Mouse (Mus musculus) cerebellum, adult 11-12 months (tissue): ENCODE measurements at regions not wholly inside any gene's neighbourhood (a gene's known extent, or its start where the extent isn't known, plus 50 kb on each side); places are given as distances from the start of the nearest gene placed in this dataset.

ENCODE experiments used
- DNase-seq: peaks from one replicate; pipeline ENCODE4 v3.0.0; 2022

GRCm38 (mm10) chr3:127966214-127966613, 70.1 kb upstream of the Fam241a start:
- DNase-seq, result no peak

DNA sequence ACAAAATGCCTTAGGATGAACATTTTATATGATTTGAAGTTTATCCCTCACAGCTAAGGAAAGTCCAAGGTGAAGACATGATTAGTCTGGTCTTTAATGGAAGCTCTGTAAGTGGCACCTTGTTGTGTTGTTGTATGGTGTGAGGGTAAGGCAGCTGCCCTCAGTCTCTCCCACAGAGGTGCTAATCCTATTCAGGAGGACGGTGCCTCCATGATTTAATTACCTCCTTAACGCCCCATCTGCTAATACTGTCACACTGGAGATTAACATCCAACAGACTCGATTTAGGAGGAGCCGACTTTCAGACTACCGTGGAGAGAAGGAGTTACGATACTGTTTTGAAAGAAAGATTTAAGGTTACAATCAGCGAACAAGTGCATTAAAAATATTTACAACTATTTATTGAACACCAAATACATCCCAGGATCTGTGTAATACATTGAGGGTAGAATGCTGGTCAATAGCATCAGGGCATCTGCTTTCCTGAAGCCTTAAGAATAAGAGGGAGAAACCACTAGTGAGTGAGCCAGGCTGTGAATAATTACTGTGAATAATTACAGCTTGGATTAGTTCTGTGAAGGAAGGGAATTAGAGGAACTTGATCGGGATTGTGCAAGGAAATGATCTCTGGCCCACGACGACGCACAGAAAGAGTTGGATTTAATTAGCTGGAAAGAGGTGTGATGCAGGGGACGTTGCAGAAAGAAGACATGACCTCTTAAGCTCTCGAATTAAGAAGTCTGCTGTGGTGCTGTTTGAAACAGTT, 63.0 kb upstream of the Fam241a start:
- DNase-seq, result no peak

GRCm38 (mm10) chr3:127954856-127955255, 58.7 kb upstream of the Fam241a start:
- DNase-seq, result no peak

DNA sequence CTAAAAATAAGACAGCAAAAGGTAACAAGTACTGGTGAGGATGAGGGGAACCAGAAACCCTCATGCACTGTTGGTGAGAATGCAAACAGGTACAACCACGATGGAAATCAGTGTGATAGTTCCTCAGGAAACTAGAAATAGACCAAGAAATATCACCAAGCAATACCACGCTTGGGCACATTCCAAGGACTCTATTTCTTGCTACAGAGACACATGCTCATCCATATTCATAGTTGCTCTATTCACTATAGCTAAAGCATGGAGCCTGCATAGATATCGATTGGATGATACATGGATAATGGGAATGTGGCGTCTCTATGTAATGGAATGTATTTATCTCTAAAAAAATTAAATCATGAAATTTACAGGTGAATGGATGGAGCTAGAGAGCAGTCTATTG, 57.5 kb upstream of the Fam241a start:
- DNase-seq, result no peak

GRCm38 (mm10) chr3:127948898-127949620, 52.9 kb upstream of the Fam241a start:
- DNase-seq, result peak; percentile 10

DNA sequence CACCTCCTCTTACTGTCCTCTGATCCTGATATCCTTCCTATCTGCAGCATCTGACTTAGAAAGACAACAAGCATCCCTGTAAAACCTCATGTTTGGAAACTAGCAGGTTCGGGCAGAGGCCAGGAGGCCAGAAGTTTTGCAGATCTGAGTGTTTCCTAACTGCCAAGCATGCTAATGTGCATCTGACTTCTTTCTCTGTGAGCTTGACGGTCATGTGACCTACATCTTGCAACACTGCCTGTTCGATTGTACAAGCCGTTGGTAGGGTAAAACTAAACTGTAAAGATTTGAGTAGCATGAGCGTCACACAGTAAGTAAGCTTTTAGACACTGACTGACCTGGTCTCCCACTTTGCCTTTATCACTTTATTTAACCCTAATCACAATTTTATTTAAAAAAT, 52.2 kb upstream of the Fam241a start:
- DNase-seq, result no peak
